Comparison of ENCODE assay signal across 9 mouse cellular contexts in the genomic region with DNA sequence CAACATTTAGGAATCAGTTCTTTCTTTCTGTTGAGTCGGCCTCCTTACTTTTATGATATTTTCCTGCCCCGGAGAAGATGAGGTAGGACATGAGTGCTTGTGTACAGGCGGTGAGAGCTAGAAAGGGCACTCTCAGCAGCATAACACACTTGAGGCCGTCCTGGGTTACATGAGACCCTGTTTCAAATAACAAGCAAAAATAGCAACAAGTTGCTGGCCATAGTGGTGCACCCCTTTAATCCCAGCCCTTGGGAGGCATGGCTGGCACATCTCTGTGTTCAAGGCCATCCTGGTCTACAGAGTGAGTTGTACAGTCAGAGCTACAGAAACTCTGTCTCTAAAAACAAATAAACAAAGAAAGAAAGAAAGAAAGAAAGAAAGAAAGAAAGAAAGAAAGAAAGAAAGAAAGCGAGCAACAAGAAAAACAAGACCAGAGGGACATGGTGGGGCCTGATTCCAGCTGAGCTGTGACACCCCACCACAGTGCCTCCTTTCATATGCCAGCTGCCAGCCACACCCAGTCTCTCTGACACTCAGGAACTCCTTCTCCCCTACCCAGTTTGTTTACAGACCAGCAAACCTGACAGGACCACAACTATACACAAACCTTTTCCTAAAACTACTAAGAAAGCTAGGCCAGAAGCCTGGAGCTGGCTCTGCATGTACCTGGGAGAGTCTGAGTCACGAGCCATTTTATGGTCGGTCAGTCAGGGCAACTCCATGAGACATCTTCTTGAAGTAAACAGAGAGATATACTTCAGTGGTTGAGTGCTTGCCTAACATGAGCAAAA. TPM values are rescaled to one million over a fixed set of nuclear protein-coding genes. Genes with fewer than 3 reads are reported as not detected.
A peak's percentile ranks its signal among the peaks of the same experiment; 100 is the strongest.
DNase-seq lines count a peak whose midpoint lies in the region; ATAC-seq and TF ChIP-seq lines count a peak whose summit lies in the region.
"Had no signal": no experiment of that assay in that cellular context is flagged by ENCODE, and none has a peak within 500 bp of the region (broad histone marks: within the 10 kb centered on the region; RNA-seq: fewer than 3 reads in every experiment).

No protein-coding gene starts in this region.

- peak overlapping the region; percentile 71; the same call in 1 of the 2 replicates for H3K4me3 ChIP-seq in heart, adult 2 months
- H3K4me3 ChIP-seq in embryonic facial prominence, embryonic 15.5 days (replicated peaks): peak overlapping the region; percentile 60
- H3K4me3 ChIP-seq in limb, embryonic 13.5 days: peak overlapping the region; percentile 64
- H3K4me3 ChIP-seq in neural tube, embryonic 13.5 days: peak overlapping the region; percentile 65

- H3K36me3 ChIP-seq in heart, adult 2 months (ENCODE audit: control insufficient read depth, insufficient read depth, low read length): no peaks in the 10 kb centered on the region; the same call in 1 of the 2 replicates
- peaks cover 22% of the 10 kb centered on the region for H3K36me3 ChIP-seq in embryonic facial prominence, embryonic 15.5 days
- peaks cover 32% of the 10 kb centered on the region for H3K36me3 ChIP-seq in limb, embryonic 13.5 days
- peaks cover 33% of the 10 kb centered on the region for H3K36me3 ChIP-seq in neural tube, embryonic 13.5 days

- no peak for TF ChIP-seq EP300 in heart, adult 2 months (IDR thresholded peaks at IDR 0.05; ENCODE audit: insufficient read depth, low read depth, low read length)

- H3K27ac ChIP-seq in heart, adult 2 months: peak overlapping the region; percentile 92
- H3K27ac ChIP-seq in embryonic facial prominence, embryonic 15.5 days (replicated peaks): peak overlapping the region; percentile 97
- H3K27ac ChIP-seq in limb, embryonic 13.5 days: peak overlapping the region; percentile 98
- H3K27ac ChIP-seq in neural tube, embryonic 13.5 days (replicated peaks): peak overlapping the region; percentile 98

- no peaks in the 10 kb centered on the region for H3K79me2 ChIP-seq in heart, adult 2 months (replicated peaks; ENCODE audit: control insufficient read depth, insufficient read depth, low read length)

- peaks cover 5% of the 10 kb centered on the region for H3K4me1 ChIP-seq in heart, adult 2 months (ENCODE audit: control insufficient read depth, insufficient read depth, low read length)
- peaks cover 36% of the 10 kb centered on the region for H3K4me1 ChIP-seq in embryonic facial prominence, embryonic 15.5 days
- H3K4me1 ChIP-seq in limb, embryonic 13.5 days: peaks cover 27% of the 10 kb centered on the region
- peaks cover 30% of the 10 kb centered on the region for H3K4me1 ChIP-seq in neural tube, embryonic 13.5 days (replicated peaks)

- intact Hi-C loops in heart, adult 2 months (cut with DNase I): no loop called here

- no peaks in the 10 kb centered on the region for H3K9me3 ChIP-seq in embryonic facial prominence, embryonic 15.5 days (replicated peaks)
- no peaks in the 10 kb centered on the region for H3K9me3 ChIP-seq in limb, embryonic 13.5 days
- H3K9me3 ChIP-seq in neural tube, embryonic 13.5 days: no peaks in the 10 kb centered on the region

- 57% methylated on average over 7 of the region's 7 CpGs for WGBS in heart, adult 2 months
- 66% methylated on average over 7 of the region's 7 CpGs for WGBS in embryonic facial prominence, embryonic 15.5 days
- WGBS in limb, embryonic 13.5 days: 74% methylated on average over 7 of the region's 7 CpGs
- WGBS in neural tube, embryonic 13.5 days: 81% methylated on average over 7 of the region's 7 CpGs

- no peak for TF ChIP-seq CTCF in heart, adult 2 months (IDR thresholded peaks at IDR 0.05)

- H3K4me2 ChIP-seq in embryonic facial prominence, embryonic 15.5 days (replicated peaks): peak overlapping the region; percentile 75
- H3K4me2 ChIP-seq in limb, embryonic 13.5 days (replicated peaks): peak overlapping the region; percentile 83
- H3K4me2 ChIP-seq in neural tube, embryonic 13.5 days: peak overlapping the region; percentile 92

- no peak for TF ChIP-seq POLR2A in heart, adult 2 months (IDR thresholded peaks at IDR 0.05; ENCODE audit: insufficient read depth, low read depth, low read length)

- no peaks in the 10 kb centered on the region for H3K27me3 ChIP-seq in heart, adult 2 months (ENCODE audit: control insufficient read depth, insufficient read depth, low read length)
- H3K27me3 ChIP-seq in embryonic facial prominence, embryonic 15.5 days: no peaks in the 10 kb centered on the region
- no peaks in the 10 kb centered on the region for H3K27me3 ChIP-seq in limb, embryonic 13.5 days
- H3K27me3 ChIP-seq in neural tube, embryonic 13.5 days: no peaks in the 10 kb centered on the region
- H3K27me3 ChIP-seq: Patski had no signal

- no peak for ATAC-seq in embryonic facial prominence, embryonic 15.5 days (ENCODE audit: insufficient number of reproducible peaks, low FRiP score, low TSS enrichment, low read depth)
- ATAC-seq in limb, embryonic 13.5 days (ENCODE audit: low FRiP score, low read depth): no peak
- no peak for ATAC-seq in neural tube, embryonic 13.5 days (ENCODE audit: low read depth)

- no peak for DNase-seq in heart, adult 2 months
- no peak for DNase-seq in heart, adult 9 months (ENCODE audit: low spot score in 2 of 2)
- no peak for DNase-seq in natural killer cell, adult 2 months (ENCODE audit: low spot score in 2 of 2)
- no peak for DNase-seq in urinary bladder, postnatal 25 days (ENCODE audit: low spot score)
- no peak for DNase-seq in kidney, adult 11 months

- peak overlapping the region; percentile 37; the same call in 1 of the 2 replicates for H3K9ac ChIP-seq in heart, adult 2 months (ENCODE audit: low read depth, low read length)
- H3K9ac ChIP-seq in embryonic facial prominence, embryonic 15.5 days: peak overlapping the region; percentile 26; the same call in 1 of the 2 replicates
- peak overlapping the region; percentile 67 for H3K9ac ChIP-seq in limb, embryonic 13.5 days
- peak overlapping the region; percentile 94 for H3K9ac ChIP-seq in neural tube, embryonic 13.5 days

RNA-seq across cellular contexts. Expression of gene Sfxn3, which starts 9.8 kb away (rescaled TPM):
- 10 to 100 TPM; 10.0 to 11.1 TPM for total RNA-seq in heart, adult 2 months (2021)
- polyA plus RNA-seq in heart, adult 2 months (2012; rRNA removed): 15.5 and 18.7 TPM in 2 replicates
- 37.4 and 41.3 TPM in 2 replicates for polyA plus RNA-seq in embryonic facial prominence, embryonic 15.5 days (2015; fragmentation: Nextera tagmentation; extraction: Ambion mirVana)
- polyA plus RNA-seq in limb, embryonic 13.5 days (2015; fragmentation: Nextera tagmentation; extraction: Ambion mirVana): 26.0 and 26.5 TPM in 2 replicates
- polyA plus RNA-seq in neural tube, embryonic 13.5 days (2015; fragmentation: Nextera tagmentation; extraction: Ambion mirVana): 61.0 and 65.3 TPM in 2 replicates

RNA-seq across cellular contexts. Expression of gene Pdzd7, which starts 11.6 kb away (rescaled TPM):
- total RNA-seq in heart, adult 2 months (2021): under 1 TPM in 1 of 2 experiments, not detected in 1; 0.08 TPM
- 0.38 and 0.43 TPM in 2 replicates for polyA plus RNA-seq in heart, adult 2 months (2012; rRNA removed)
- polyA plus RNA-seq in embryonic facial prominence, embryonic 15.5 days (2015; fragmentation: Nextera tagmentation; extraction: Ambion mirVana): 0.68 and 0.75 TPM in 2 replicates
- 0.41 and 0.56 TPM in 2 replicates for polyA plus RNA-seq in limb, embryonic 13.5 days (2015; fragmentation: Nextera tagmentation; extraction: Ambion mirVana)
- polyA plus RNA-seq in neural tube, embryonic 13.5 days (2015; fragmentation: Nextera tagmentation; extraction: Ambion mirVana): 1.0 and 1.4 TPM in 2 replicates

RNA-seq across cellular contexts. Expression of gene Kazald1, which starts 17.9 kb away (rescaled TPM):
- total RNA-seq in heart, adult 2 months (2021): 1 to 10 TPM; 3.6 to 3.9 TPM
- polyA plus RNA-seq in heart, adult 2 months (2012; rRNA removed): 4.2 and 4.6 TPM in 2 replicates
- polyA plus RNA-seq in embryonic facial prominence, embryonic 15.5 days (2015; fragmentation: Nextera tagmentation; extraction: Ambion mirVana): 58.2 and 59.1 TPM in 2 replicates
- 18.6 and 20.4 TPM in 2 replicates for polyA plus RNA-seq in limb, embryonic 13.5 days (2015; fragmentation: Nextera tagmentation; extraction: Ambion mirVana)
- polyA plus RNA-seq in neural tube, embryonic 13.5 days (2015; fragmentation: Nextera tagmentation; extraction: Ambion mirVana): 1.9 and 2.5 TPM in 2 replicates

RNA-seq across cellular contexts. Expression of gene Lzts2, which starts 42.9 kb away (rescaled TPM):
- 10 to 100 TPM; 59.1 to 68.1 TPM for total RNA-seq in heart, adult 2 months (2021)
- polyA plus RNA-seq in heart, adult 2 months (2012; rRNA removed): 48.8 and 61.6 TPM in 2 replicates
- polyA plus RNA-seq in embryonic facial prominence, embryonic 15.5 days (2015; fragmentation: Nextera tagmentation; extraction: Ambion mirVana): 75.8 and 80.5 TPM in 2 replicates
- 68.8 and 68.9 TPM in 2 replicates for polyA plus RNA-seq in limb, embryonic 13.5 days (2015; fragmentation: Nextera tagmentation; extraction: Ambion mirVana)
- polyA plus RNA-seq in neural tube, embryonic 13.5 days (2015; fragmentation: Nextera tagmentation; extraction: Ambion mirVana): 29.1 and 30.8 TPM in 2 replicates

RNA-seq across cellular contexts. Expression of gene Mrpl43, which starts 50.9 kb away (rescaled TPM):
- 10 to 100 TPM; 45.6 to 53.6 TPM for total RNA-seq in heart, adult 2 months (2021)
- polyA plus RNA-seq in heart, adult 2 months (2012; rRNA removed): 55.8 and 64.7 TPM in 2 replicates
- polyA plus RNA-seq in embryonic facial prominence, embryonic 15.5 days (2015; fragmentation: Nextera tagmentation; extraction: Ambion mirVana): 73.1 and 77.3 TPM in 2 replicates
- polyA plus RNA-seq in limb, embryonic 13.5 days (2015; fragmentation: Nextera tagmentation; extraction: Ambion mirVana): 69.2 and 76.3 TPM in 2 replicates
- 84.9 and 94.8 TPM in 2 replicates for polyA plus RNA-seq in neural tube, embryonic 13.5 days (2015; fragmentation: Nextera tagmentation; extraction: Ambion mirVana)

Comparison
In these comparisons a context has a peak if more than half of its experiments do, and no peak if none do; other contexts are left out.
1. H3K9ac ChIP-seq: peak in every context shown above with its lines; median percentile 94 in neural tube, embryonic 13.5 days; 67 in limb, embryonic 13.5 days; 37 in heart, adult 2 months; 26 in embryonic facial prominence, embryonic 15.5 days.